Mouse (Mus musculus) layer of hippocampus, adult 8-10 months (tissue): Measurements from ENCODE around the gene Gpr162. TPM values are rescaled to one million over a fixed set of nuclear protein-coding genes. Genes with fewer than 3 reads are reported as not detected.
"Not testable (repeated sequence)": the region's sequence is repeated elsewhere in the genome, so short reads cannot be mapped to it uniquely, and the experiment has no call there.

Experiments used
- DNase-seq, 2 experiments: peaks; one replicate each; pipeline ENCODE4 v3.0.0; 2022; ENCODE audit warnings: low spot score in 2 of 2
- total RNA-seq, 4 experiments: library from RNA; stranded (reverse); gene quantifications; 2 replicates each; pipeline ENCODE4 v1.2.4; 2022

Gpr162 gene
- total RNA-seq, 4 experiments from 2014 or later = 171 to 204 (median 183) TPM

GRCm38 (mm10) chr6:124840241-124841167 is 23.3 kb downstream of the Gpr162 start, which contains the start of gene Gnb3:
Gnb3 (minus strand) TSS chr6:124840275.
- DNase-seq = no peak

GRCm38 (mm10) chr6:124839805-124840204 is 24.0 kb downstream of the Gpr162 start:
- no peak for DNase-seq

- no peak for DNase-seq
These were observed 27.4 kb downstream of the Gpr162 start for GRCm38 (mm10) chr6:124836411-124836810.

- no peak for DNase-seq
These were observed 28.3 kb downstream of the Gpr162 start for GRCm38 (mm10) chr6:124835531-124835930.

GRCm38 (mm10) chr6:124834512-124835081 is 29.2 kb downstream of the Gpr162 start:
- DNase-seq = no peak

GRCm38 (mm10) chr6:124831649-124832048 is 32.1 kb downstream of the Gpr162 start:
- DNase-seq = no peak

GRCm38 (mm10) chr6:124831199-124831598 is 32.6 kb downstream of the Gpr162 start:
- DNase-seq = not testable (repeated sequence)

- DNase-seq = peak; percentile 94 to 96
These were observed 33.7 kb downstream of the Gpr162 start for GRCm38 (mm10) chr6:124829799-124830700.

GRCm38 (mm10) chr6:124828868-124829798 is 34.6 kb downstream of the Gpr162 start, which contains the start of the genes Usp5 and Cdca3:
Usp5 (minus strand) TSS chr6:124829484.
Cdca3 (plus strand) TSS chr6:124829547.
- DNase-seq = peak; percentile 99

- DNase-seq = no peak
These were observed 35.6 kb downstream of the Gpr162 start for GRCm38 (mm10) chr6:124828101-124828592.

GRCm38 (mm10) chr6:124822049-124822448 is 41.7 kb downstream of the Gpr162 start:
- DNase-seq = no peak

GRCm38 (mm10) chr6:124820891-124821290 is 42.9 kb downstream of the Gpr162 start:
- no peak for DNase-seq

GRCm38 (mm10) chr6:124817971-124818370 is 45.8 kb downstream of the Gpr162 start:
- DNase-seq = no peak

GRCm38 (mm10) chr6:124817563-124817962 is 46.2 kb downstream of the Gpr162 start:
- no peak for DNase-seq

- no peak for DNase-seq
These were observed 46.7 kb downstream of the Gpr162 start for GRCm38 (mm10) chr6:124817125-124817524.

- no peak for DNase-seq
These were observed 47.2 kb downstream of the Gpr162 start for GRCm38 (mm10) chr6:124816611-124817010.

GRCm38 (mm10) chr6:124814858-124815774 is 48.7 kb downstream of the Gpr162 start:
- no peak for DNase-seq

- no peak for DNase-seq
These were observed 49.3 kb downstream of the Gpr162 start for GRCm38 (mm10) chr6:124814448-124814847.

GRCm38 (mm10) chr6:124813933-124814332 is 49.9 kb downstream of the Gpr162 start, which contains the start of gene Tpi1:
Tpi1 (minus strand) TSS chr6:124814296.
- peak; percentile 88 to 89 for DNase-seq
